Mouse (Mus musculus): Measurements from ENCODE around the gene Lin37.

- TF ChIP-seq POLR2AphosphoS5 (IDR thresholded peaks at IDR 0.05; ENCODE audit: insufficient replicate concordance, low read depth, low read length) (no peak), GATA1 (IDR thresholded peaks at IDR 0.05; ENCODE audit: borderline replicate concordance, low read length) (no peak)
These were observed 31.9 kb upstream of the Lin37 start for GRCm38 (mm10) chr7:30591605-30591951.

All from G1E (cell line).